Mouse (Mus musculus) ES-Bruce4 (cell line): ENCODE results near the gene Gm9821. TPM values are rescaled to one million over a fixed set of nuclear protein-coding genes. Genes with fewer than 3 reads are reported as not detected.

Experiments used
- H3K27ac ChIP-seq: 2 replicates; pipeline ENCODE4 v1.5.1; 2012; ENCODE audit warnings: low read length, inconsistent platforms; ENCODE audit not compliant: insufficient read depth
- H3K27me3 ChIP-seq: 2 replicates; pipeline ENCODE4 v1.6.1; 2012; ENCODE audit warnings: mild to moderate bottlenecking, low read length, inconsistent platforms; ENCODE audit not compliant: control insufficient read depth, poor library complexity, insufficient read depth, severe bottlenecking
- H3K36me3 ChIP-seq: 2 replicates; pipeline ENCODE4 v1.6.1; 2012; ENCODE audit warnings: inconsistent platforms, mild to moderate bottlenecking, low read length, moderate library complexity; ENCODE audit not compliant: control insufficient read depth, poor library complexity, insufficient read depth, severe bottlenecking
- H3K4me1 ChIP-seq: one replicate; pipeline ENCODE4 v1.8.1; 2011; ENCODE audit warnings: low read length; ENCODE audit not compliant: control insufficient read depth, insufficient read depth
- H3K4me3 ChIP-seq: 2 replicates; pipeline ENCODE4 v1.5.1; 2011; ENCODE audit warnings: low read depth, mild to moderate bottlenecking, low read length
- H3K9ac ChIP-seq: 2 replicates; pipeline ENCODE4 v1.6.1; 2012; ENCODE audit warnings: low read depth, mild to moderate bottlenecking, inconsistent platforms; ENCODE audit not compliant: poor library complexity, severe bottlenecking
- H3K9me3 ChIP-seq: replicated peaks from 2 replicates; pipeline ENCODE4 v1.6.1; 2012; ENCODE audit warnings: mild to moderate bottlenecking, low read length, inconsistent platforms; ENCODE audit not compliant: control insufficient read depth, poor library complexity, insufficient read depth, severe bottlenecking
- CTCF ChIP-seq: IDR thresholded peaks from one replicate; pipeline ENCODE4 v1.8.1; 2011; ENCODE audit warnings: low read depth, low read length
- EP300 ChIP-seq: IDR thresholded peaks from 2 replicates; pipeline ENCODE4 v1.6.1; 2011; ENCODE audit warnings: low read depth, low read length; ENCODE audit not compliant: insufficient read depth
- POLR2A ChIP-seq: IDR thresholded peaks from one replicate; pipeline ENCODE4 v1.8.1; 2011; ENCODE audit warnings: low read length; ENCODE audit not compliant: insufficient read depth
- polyA plus RNA-seq: library from polyadenylated mRNA; stranded (reverse); fragments of >200 nt; gene quantifications from 2 replicates; pipeline ENCODE4 v1.2.4, GENCODE M21; 2011; ENCODE audit warnings: low read depth; ENCODE audit not compliant: missing spikeins, insufficient read depth, insufficient read length

The Gm9821 gene
- polyA plus RNA-seq, 1 experiment, result not detected

- TF ChIP-seq POLR2A, result no peak
- H3K9me3 ChIP-seq, result no peaks in the 10 kb centered on the region
- H3K4me3 ChIP-seq, result no peak overlapping the region
- H3K4me1 ChIP-seq, result peaks cover 2% of the 10 kb centered on the region
- H3K27me3 ChIP-seq, result no peaks in the 10 kb centered on the region
- no peak overlapping the region for H3K9ac ChIP-seq
- no peak overlapping the region for H3K27ac ChIP-seq
- H3K36me3 ChIP-seq, result no peaks in the 10 kb centered on the region
Observed at GRCm38 (mm10) chr2:91980830-91981229, 35.3 kb downstream of the Gm9821 start.

- peaks cover 3% of the 10 kb centered on the region for H3K4me1 ChIP-seq
- no peaks in the 10 kb centered on the region for H3K36me3 ChIP-seq
- TF ChIP-seq CTCF (no peak), EP300 (no peak), POLR2A (no peak)
- peak overlapping the region; percentile 7; the same call in 1 of the 2 replicates for H3K9ac ChIP-seq
- H3K27me3 ChIP-seq, result no peaks in the 10 kb centered on the region
- peak overlapping the region; percentile 20 for H3K4me3 ChIP-seq
- no peaks in the 10 kb centered on the region for H3K9me3 ChIP-seq
- H3K27ac ChIP-seq, result no peak overlapping the region
Observed at GRCm38 (mm10) chr2:91984439-91984838, 38.9 kb downstream of the Gm9821 start.

DNA sequence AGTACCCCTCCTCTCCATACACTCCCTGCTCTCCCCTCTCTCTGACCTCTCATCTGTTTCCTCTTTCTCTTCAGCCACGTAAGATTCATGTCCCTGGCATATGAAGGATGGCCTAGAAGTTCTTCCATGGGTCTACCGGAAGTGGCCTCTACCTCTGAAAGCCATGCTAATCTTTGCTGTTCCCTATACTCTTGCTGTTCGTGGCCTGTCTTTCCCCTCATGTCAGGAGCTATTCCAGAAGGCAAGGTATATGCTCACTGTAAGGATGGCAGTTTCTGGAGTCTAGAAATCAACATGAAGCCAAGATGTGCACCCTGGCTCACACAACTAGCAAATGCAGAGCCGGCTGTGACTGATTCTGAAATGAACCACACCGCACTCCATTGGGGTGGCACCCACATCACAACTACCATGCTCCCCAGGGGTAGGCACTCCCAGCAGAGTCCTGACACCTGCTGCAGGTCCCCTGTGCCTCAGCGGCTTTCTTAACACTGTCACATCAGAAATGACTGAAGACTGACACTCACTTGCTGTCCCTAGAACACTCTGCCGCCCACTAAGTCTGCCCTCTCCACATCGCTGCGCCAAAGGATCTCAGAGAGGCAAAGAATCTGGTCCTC lies 39.5 kb downstream of the Gm9821 start:
- TF ChIP-seq EP300 (no peak), POLR2A (no peak), CTCF (no peak)
- no peak overlapping the region for H3K9ac ChIP-seq
- H3K4me3 ChIP-seq, result no peak overlapping the region
- peak overlapping the region; percentile 1; the same call in 1 of the 2 replicates for H3K27ac ChIP-seq
- H3K36me3 ChIP-seq, result no peaks in the 10 kb centered on the region
- no peaks in the 10 kb centered on the region for H3K27me3 ChIP-seq
- peaks cover 3% of the 10 kb centered on the region for H3K4me1 ChIP-seq
- H3K9me3 ChIP-seq, result no peaks in the 10 kb centered on the region

DNA sequence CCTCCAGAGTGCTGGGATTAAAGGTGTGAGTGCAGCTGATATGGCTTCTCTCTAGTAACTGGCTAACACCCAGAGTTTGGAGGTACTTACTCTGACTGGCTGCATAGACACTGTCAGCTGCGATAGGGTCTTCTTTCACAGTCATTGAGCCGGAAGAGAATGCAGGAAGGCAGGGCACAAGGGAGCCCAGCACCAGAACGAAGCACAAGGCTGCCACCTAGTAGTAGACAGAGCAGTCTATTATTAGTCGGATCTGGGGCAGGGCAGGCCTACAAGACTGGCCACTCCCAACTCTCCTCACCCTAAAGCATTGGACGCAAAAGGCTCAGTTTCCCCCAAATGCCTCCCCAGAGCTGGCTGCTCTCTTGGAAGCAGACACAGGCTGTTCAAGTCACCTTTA lies 40.6 kb downstream of the Gm9821 start:
- TF ChIP-seq POLR2A (no peak), EP300 (no peak), CTCF (peak; percentile 48)
- Histone ChIP-seq H3K27me3 (no peaks in the 10 kb centered on the region), H3K9me3 (no peaks in the 10 kb centered on the region), H3K4me1 (peaks cover 3% of the 10 kb centered on the region), H3K4me3 (no peak overlapping the region), H3K27ac (no peak overlapping the region), H3K9ac (no peak overlapping the region), H3K36me3 (no peaks in the 10 kb centered on the region)

- Histone ChIP-seq H3K27ac (no peak overlapping the region), H3K9ac (no peak overlapping the region), H3K9me3 (no peaks in the 10 kb centered on the region), H3K27me3 (no peaks in the 10 kb centered on the region), H3K4me1 (peaks cover 3% of the 10 kb centered on the region), H3K4me3 (no peak overlapping the region), H3K36me3 (no peaks in the 10 kb centered on the region)
- TF ChIP-seq CTCF, result peak; percentile 71
- no peak for TF ChIP-seq POLR2A
- no peak for TF ChIP-seq EP300
Observed at GRCm38 (mm10) chr2:91987542-91987941, 42.0 kb downstream of the Gm9821 start.

- Histone ChIP-seq H3K4me3 (no peak overlapping the region), H3K27me3 (no peaks in the 10 kb centered on the region), H3K4me1 (peaks cover 3% of the 10 kb centered on the region), H3K27ac (no peak overlapping the region), H3K36me3 (no peaks in the 10 kb centered on the region), H3K9me3 (no peaks in the 10 kb centered on the region), H3K9ac (no peak overlapping the region)
- TF ChIP-seq POLR2A (no peak), CTCF (peak; percentile 39)
Observed at GRCm38 (mm10) chr2:91989750-91990149, 44.2 kb downstream of the Gm9821 start.
